Mouse (Mus musculus) lung, postnatal 0 days (tissue): ENCODE measurements around the gene Olfr523.

Source experiments
- CTCF ChIP-seq: IDR thresholded peaks from 2 replicates; pipeline ENCODE4 v1.5.1; 2016; ENCODE audit warnings: antibody characterized with exemption, mild to moderate bottlenecking
- EP300 ChIP-seq: IDR thresholded peaks from 2 replicates; pipeline ENCODE4 v1.6.1; 2016; ENCODE audit warnings: antibody characterized with exemption, mild to moderate bottlenecking, control low read depth

GRCm38 (mm10) chr7:140154218-140154927 lies 18.6 kb upstream of the Olfr523 start, which contains the start of gene Sprn:
- TF ChIP-seq CTCF (no peak), EP300 (no peak)
